Mouse (Mus musculus) spleen, adult 2 months (tissue): Measurements from ENCODE around the gene Ap2b1.

Experiments used
- CTCF ChIP-seq: fragments of 200-500 bp; IDR thresholded peaks from 2 replicates; pipeline ENCODE4 v1.5.1; 2011; ENCODE audit warnings: mild to moderate bottlenecking, inconsistent platforms; ENCODE audit not compliant: insufficient read depth, insufficient read length, insufficient replicate concordance; ENCODE audit errors: extremely low read depth
- POLR2A ChIP-seq: fragments of 200-500 bp; IDR thresholded peaks from 2 replicates; pipeline ENCODE4 v1.6.1; 2011; ENCODE audit warnings: low read depth, low read length, inconsistent platforms

DNA sequence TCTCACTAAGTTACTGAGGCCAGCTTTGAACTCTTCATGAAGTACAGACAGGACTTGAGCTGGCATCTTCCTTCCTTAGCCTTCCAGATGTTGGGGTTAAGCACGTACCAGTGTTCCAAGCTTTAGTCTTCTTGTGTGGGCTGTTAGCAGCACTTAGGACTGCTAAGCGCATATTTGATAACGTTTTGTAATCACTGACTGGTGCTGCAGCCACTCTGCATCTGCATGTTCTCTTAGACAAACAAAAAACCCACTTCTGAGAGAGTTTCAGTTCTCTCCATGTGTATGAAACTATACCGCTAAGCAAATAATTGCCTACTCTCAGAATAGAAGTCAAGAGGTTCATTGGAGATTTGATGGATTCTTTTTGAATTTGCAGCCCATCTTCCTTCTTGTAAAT, 20.2 kb downstream of the Ap2b1 start:
- TF ChIP-seq POLR2A (no peak), CTCF (no peak)
